Mouse (Mus musculus): ENCODE results near the gene Mrps14. TPM values are rescaled to one million over a fixed set of nuclear protein-coding genes. Genes with fewer than 3 reads are reported as not detected.

Gene Mrps14
- polyA plus RNA-seq, 1 experiment from 2014 or later: 162 TPM

DNA sequence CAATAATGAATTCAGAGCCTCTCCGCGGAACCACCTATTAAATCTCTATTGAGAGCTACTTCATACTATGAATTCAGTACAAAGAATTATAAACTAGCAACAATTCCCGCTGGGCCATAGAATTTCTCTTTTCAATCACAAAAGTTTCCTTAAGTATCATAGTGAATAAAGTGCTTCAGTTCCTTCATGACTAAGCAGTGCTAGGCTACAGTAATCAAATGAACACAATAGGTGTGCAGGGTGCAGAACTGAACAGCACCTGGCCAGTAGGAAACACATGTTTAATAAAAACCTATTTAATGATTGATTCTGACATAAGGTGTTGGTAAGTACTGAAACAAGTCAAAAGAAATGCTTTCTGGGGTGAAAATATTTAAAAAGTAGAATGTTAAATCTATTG, 37.1 kb downstream of the Mrps14 start:
- Histone ChIP-seq H3K36me3 (no peaks in the 10 kb centered on the region), H3K4me1 (replicated peaks) (no peaks in the 10 kb centered on the region), H3K9me3 (no peaks in the 10 kb centered on the region), H3K4me2 (no peak overlapping the region), H3K9ac (no peak overlapping the region), H3K27me3 (no peaks in the 10 kb centered on the region), H3K27ac (replicated peaks) (no peak overlapping the region), H3K4me3 (no peak overlapping the region)
- WGBS: 71% methylated on average over 3 of the region's 3 CpGs
- no peak for ATAC-seq (ENCODE audit: low read depth)

- H3K4me3 ChIP-seq: no peak overlapping the region
- ATAC-seq (ENCODE audit: low read depth): no peak
- H3K9me3 ChIP-seq: no peaks in the 10 kb centered on the region
- H3K4me1 ChIP-seq (replicated peaks): no peaks in the 10 kb centered on the region
- H3K9ac ChIP-seq: no peak overlapping the region
- H3K36me3 ChIP-seq: no peaks in the 10 kb centered on the region
- no peak overlapping the region for H3K27ac ChIP-seq (replicated peaks)
- H3K4me2 ChIP-seq: no peak overlapping the region
- H3K27me3 ChIP-seq: no peaks in the 10 kb centered on the region
These were observed 38.9 kb downstream of the Mrps14 start for GRCm38 (mm10) chr1:160233921-160234320.

DNA sequence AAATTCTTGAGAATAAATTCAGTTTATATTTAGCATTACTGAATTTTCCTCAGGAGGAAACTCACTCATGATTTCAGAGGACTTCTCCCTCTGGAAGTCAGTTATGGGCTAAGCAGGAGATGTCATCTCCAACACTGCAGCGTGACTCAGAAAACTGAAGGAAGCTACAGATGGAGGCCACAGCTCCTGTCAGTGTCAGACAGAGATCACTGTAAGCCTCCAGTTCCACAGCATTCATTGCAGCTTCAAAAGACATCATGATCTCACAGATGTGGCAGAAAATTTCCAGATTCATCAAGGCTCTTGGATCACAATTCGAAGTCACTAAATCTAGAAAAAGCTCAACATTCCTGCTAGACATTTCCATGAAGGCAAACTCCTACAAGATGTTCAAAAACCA, 43.0 kb downstream of the Mrps14 start:
- H3K9me3 ChIP-seq: no peaks in the 10 kb centered on the region
- H3K4me2 ChIP-seq: no peak overlapping the region
- no peak overlapping the region for H3K9ac ChIP-seq
- H3K27me3 ChIP-seq: no peaks in the 10 kb centered on the region
- no peak for ATAC-seq (ENCODE audit: low read depth)
- no peak overlapping the region for H3K27ac ChIP-seq (replicated peaks)
- H3K36me3 ChIP-seq: 0 out of 2 replicates have a peak, but pooled peaks cover 3% of the 10 kb centered on the region
- H3K4me1 ChIP-seq (replicated peaks): no peaks in the 10 kb centered on the region
- no peak overlapping the region for H3K4me3 ChIP-seq
- WGBS: 91% methylated on average over 2 of the region's 2 CpGs

DNA sequence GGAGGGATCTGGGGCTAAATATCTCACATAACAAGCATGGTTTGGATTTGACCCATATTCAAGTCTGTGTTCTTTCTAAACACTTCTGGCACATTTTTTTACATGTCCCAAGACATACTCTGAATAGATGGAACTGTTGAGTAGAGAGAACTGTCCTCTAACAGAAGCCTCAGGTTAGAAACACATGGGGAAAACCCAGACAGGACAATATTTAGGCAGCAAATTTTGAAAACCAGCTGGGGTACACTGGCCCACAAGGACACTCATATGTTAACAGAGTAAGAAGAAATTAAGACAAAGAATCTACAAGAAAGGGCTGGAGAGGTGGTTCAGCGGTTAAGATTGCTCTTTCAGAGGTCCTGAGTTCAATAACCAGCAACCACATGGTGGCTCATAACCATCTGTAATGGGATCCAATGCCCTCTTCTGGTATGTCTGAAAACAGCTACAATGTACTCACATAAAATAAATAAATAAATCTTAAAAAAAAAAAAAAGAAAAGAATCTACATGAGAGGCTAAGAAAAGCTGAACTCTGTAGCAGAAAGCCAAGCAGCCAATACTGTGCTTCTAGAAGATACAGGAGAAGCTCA, 43.9 kb downstream of the Mrps14 start:
- H3K4me1 ChIP-seq (replicated peaks): no peaks in the 10 kb centered on the region
- no peak for ATAC-seq (ENCODE audit: low read depth)
- H3K36me3 ChIP-seq: 0 out of 2 replicates have a peak, but pooled peaks cover 3% of the 10 kb centered on the region
- WGBS: 89% methylated on average over 1 of the region's 1 CpGs
- H3K9ac ChIP-seq: no peak overlapping the region
- H3K4me3 ChIP-seq: no peak overlapping the region
- no peaks in the 10 kb centered on the region for H3K9me3 ChIP-seq
- no peak overlapping the region for H3K4me2 ChIP-seq
- no peak overlapping the region for H3K27ac ChIP-seq (replicated peaks)
- H3K27me3 ChIP-seq: no peaks in the 10 kb centered on the region

DNA sequence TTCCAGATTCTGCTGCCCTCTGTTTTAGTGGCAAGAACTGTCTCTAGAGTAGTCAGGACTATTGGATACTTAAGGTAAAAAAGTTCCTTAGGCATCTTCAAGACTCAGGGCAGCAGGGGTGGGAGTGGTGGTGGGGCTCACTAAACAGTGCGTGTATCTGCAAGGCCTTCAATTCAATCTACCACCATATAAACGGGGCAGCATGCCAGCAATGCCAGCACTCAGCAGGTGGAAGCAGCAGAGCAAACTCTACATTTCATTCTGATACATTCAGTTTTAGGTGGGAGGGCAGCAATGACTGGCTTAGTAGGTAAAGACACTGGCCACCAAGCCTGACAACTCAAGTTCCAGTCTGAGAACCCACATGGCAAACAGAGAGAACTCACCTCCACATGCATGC, 45.1 kb downstream of the Mrps14 start:
- H3K4me3 ChIP-seq: no peak overlapping the region
- WGBS: 88% methylated on average over 2 of the region's 2 CpGs
- H3K36me3 ChIP-seq: 0 out of 2 replicates have a peak, but pooled peaks cover 3% of the 10 kb centered on the region
- H3K27ac ChIP-seq (replicated peaks): no peak overlapping the region
- no peak overlapping the region for H3K9ac ChIP-seq
- H3K4me2 ChIP-seq: no peak overlapping the region
- no peaks in the 10 kb centered on the region for H3K4me1 ChIP-seq (replicated peaks)
- H3K27me3 ChIP-seq: no peaks in the 10 kb centered on the region
- no peak for ATAC-seq (ENCODE audit: low read depth)
- no peaks in the 10 kb centered on the region for H3K9me3 ChIP-seq

GRCm38 (mm10) chr1:160244689-160245088, 49.7 kb downstream of the Mrps14 start:
- no peak for ATAC-seq (ENCODE audit: low read depth)
- Histone ChIP-seq H3K36me3 (no peaks in the 10 kb centered on the region), H3K9me3 (no peaks in the 10 kb centered on the region), H3K4me1 (replicated peaks) (no peaks in the 10 kb centered on the region), H3K9ac (no peak overlapping the region), H3K4me2 (no peak overlapping the region), H3K27me3 (no peaks in the 10 kb centered on the region), H3K27ac (replicated peaks) (no peak overlapping the region), H3K4me3 (no peak overlapping the region)
- 90% methylated on average over 5 of the region's 5 CpGs for WGBS

DNA sequence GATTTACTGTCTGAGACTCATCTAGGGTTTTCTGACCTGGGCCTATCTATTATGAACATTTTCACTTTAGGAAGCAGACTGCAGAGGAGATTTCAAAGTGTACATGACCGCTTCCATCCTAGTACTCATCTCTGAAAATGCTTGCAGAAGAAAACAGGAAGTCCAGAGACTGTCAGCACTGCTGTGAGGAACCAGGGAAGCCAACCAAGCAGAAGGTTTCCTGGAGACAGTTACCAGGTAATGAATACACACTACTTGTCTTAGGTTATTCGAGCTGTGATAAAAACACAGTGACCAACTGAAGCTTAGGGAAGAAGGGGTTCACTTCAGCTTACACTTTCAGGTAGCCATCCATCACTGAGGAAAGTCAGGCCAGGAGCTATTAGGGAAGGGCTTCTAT, 50.9 kb downstream of the Mrps14 start:
- ATAC-seq (ENCODE audit: low read depth): no peak

GRCm38 (mm10) chr1:160246844-160247243, 51.8 kb downstream of the Mrps14 start:
- Histone ChIP-seq H3K4me3 (no peak overlapping the region), H3K36me3 (no peaks in the 10 kb centered on the region), H3K9ac (no peak overlapping the region), H3K9me3 (no peaks in the 10 kb centered on the region), H3K4me2 (no peak overlapping the region), H3K27me3 (no peaks in the 10 kb centered on the region), H3K4me1 (replicated peaks) (no peaks in the 10 kb centered on the region), H3K27ac (replicated peaks) (no peak overlapping the region)
- no peak for ATAC-seq (ENCODE audit: low read depth)
- WGBS: 74% methylated on average over 4 of the region's 4 CpGs

More for the DNA sequence above, 50.9 kb downstream of the Mrps14 start:
- WGBS: 85% methylated on average over 2 of the region's 2 CpGs
- no peak overlapping the region for H3K4me3 ChIP-seq
- H3K9ac ChIP-seq: no peak overlapping the region
- no peak overlapping the region for H3K4me2 ChIP-seq
- H3K9me3 ChIP-seq: no peaks in the 10 kb centered on the region
- no peaks in the 10 kb centered on the region for H3K27me3 ChIP-seq
- no peaks in the 10 kb centered on the region for H3K4me1 ChIP-seq (replicated peaks)
- no peaks in the 10 kb centered on the region for H3K36me3 ChIP-seq
- H3K27ac ChIP-seq (replicated peaks): no peak overlapping the region

- Histone ChIP-seq H3K4me2 (no peak overlapping the region), H3K4me3 (no peak overlapping the region), H3K27me3 (no peaks in the 10 kb centered on the region), H3K27ac (replicated peaks) (no peak overlapping the region), H3K36me3 (no peaks in the 10 kb centered on the region), H3K9ac (no peak overlapping the region), H3K9me3 (no peaks in the 10 kb centered on the region), H3K4me1 (replicated peaks) (no peaks in the 10 kb centered on the region)
- no peak for ATAC-seq (ENCODE audit: low read depth)
- WGBS: 84% methylated on average over 9 of the region's 9 CpGs
These were observed 52.5 kb downstream of the Mrps14 start for GRCm38 (mm10) chr1:160247473-160247872.

GRCm38 (mm10) chr1:160249786-160250185, 54.8 kb downstream of the Mrps14 start:
- ATAC-seq (ENCODE audit: low read depth): no peak
- H3K27ac ChIP-seq (replicated peaks): no peak overlapping the region
- no peak overlapping the region for H3K4me3 ChIP-seq
- no peak overlapping the region for H3K9ac ChIP-seq
- no peaks in the 10 kb centered on the region for H3K9me3 ChIP-seq
- no peaks in the 10 kb centered on the region for H3K27me3 ChIP-seq
- H3K4me2 ChIP-seq: no peak overlapping the region
- 78% methylated on average over 3 of the region's 3 CpGs for WGBS
- H3K4me1 ChIP-seq (replicated peaks): no peaks in the 10 kb centered on the region
- H3K36me3 ChIP-seq: no peaks in the 10 kb centered on the region

DNA sequence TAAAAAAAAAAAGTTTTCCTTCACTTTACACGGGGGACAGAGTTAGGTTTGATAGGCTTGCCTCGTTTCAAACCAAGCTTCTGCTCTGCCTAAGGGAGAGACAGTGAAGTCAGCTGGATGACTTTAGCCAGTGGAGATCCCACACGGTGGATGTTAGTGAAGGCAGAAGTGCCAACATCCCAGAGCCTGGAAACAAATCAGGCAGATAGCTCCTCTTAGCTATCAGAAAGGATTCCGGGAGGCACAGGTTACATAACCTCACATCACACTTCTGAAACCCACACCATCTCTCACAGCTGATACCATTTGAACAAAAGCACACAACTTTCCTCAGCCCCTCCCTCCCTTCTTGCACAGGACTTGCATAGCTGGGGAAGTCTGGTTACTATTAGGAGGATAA, 55.8 kb downstream of the Mrps14 start:
- no peak overlapping the region for H3K4me2 ChIP-seq
- H3K4me1 ChIP-seq (replicated peaks): no peaks in the 10 kb centered on the region
- H3K9me3 ChIP-seq: no peaks in the 10 kb centered on the region
- ATAC-seq (ENCODE audit: low read depth): no peak
- H3K27ac ChIP-seq (replicated peaks): no peak overlapping the region
- WGBS: 77% methylated on average over 4 of the region's 4 CpGs
- H3K27me3 ChIP-seq: no peaks in the 10 kb centered on the region
- H3K9ac ChIP-seq: no peak overlapping the region
- H3K4me3 ChIP-seq: no peak overlapping the region
- peaks cover 5% of the 10 kb centered on the region; the same call in 1 of the 2 replicates for H3K36me3 ChIP-seq

- 83% methylated on average over 5 of the region's 5 CpGs for WGBS
- Histone ChIP-seq H3K4me1 (replicated peaks) (no peaks in the 10 kb centered on the region), H3K27ac (replicated peaks) (no peak overlapping the region), H3K4me3 (no peak overlapping the region), H3K36me3 (peaks cover 11% of the 10 kb centered on the region; the same call in 1 of the 2 replicates), H3K4me2 (no peak overlapping the region), H3K9me3 (no peaks in the 10 kb centered on the region), H3K27me3 (no peaks in the 10 kb centered on the region), H3K9ac (no peak overlapping the region)
- ATAC-seq (ENCODE audit: low read depth): no peak
These were observed 56.5 kb downstream of the Mrps14 start for GRCm38 (mm10) chr1:160251388-160252007.

Measured in neural tube, embryonic 13.5 days (tissue).